Mouse (Mus musculus): ENCODE measurements at regions not wholly inside any gene's neighbourhood (a gene's known extent, or its start where the extent isn't known, plus 50 kb on each side); places are given as distances from the start of the nearest gene placed in this dataset.
A peak's percentile ranks its signal among the peaks of the same experiment; 100 is the strongest.

GRCm38 (mm10) chr1:42262606-42263005 lies 433.0 kb upstream of the Pou3f3 start:
- no peak for DNase-seq (ENCODE audit: low spot score in 2 of 2)

GRCm38 (mm10) chr1:42277130-42277529 lies 418.4 kb upstream of the Pou3f3 start:
- no peak for DNase-seq (ENCODE audit: low spot score in 2 of 2)

- no peak for DNase-seq (ENCODE audit: low spot score in 2 of 2)
Observed at GRCm38 (mm10) chr1:42295841-42296240, 399.7 kb upstream of the Pou3f3 start.

GRCm38 (mm10) chr1:42309251-42309650 lies 386.3 kb upstream of the Pou3f3 start:
- DNase-seq (ENCODE audit: low spot score in 2 of 2): no peak

- DNase-seq (ENCODE audit: low spot score in 2 of 2): no peak
Observed at GRCm38 (mm10) chr1:42313494-42313893, 382.1 kb upstream of the Pou3f3 start.

- peak in 1 of 2 experiments; percentile 48 for DNase-seq (ENCODE audit: low spot score in 2 of 2)
Observed at GRCm38 (mm10) chr1:42351884-42352283, 343.7 kb upstream of the Pou3f3 start.

GRCm38 (mm10) chr1:42352389-42352788 lies 343.2 kb upstream of the Pou3f3 start:
- DNase-seq (ENCODE audit: low spot score in 2 of 2): no peak

GRCm38 (mm10) chr1:42353096-42353495 lies 342.5 kb upstream of the Pou3f3 start:
- peak in 1 of 2 experiments; percentile 44 for DNase-seq (ENCODE audit: low spot score in 2 of 2)

- no peak for DNase-seq (ENCODE audit: low spot score in 2 of 2)
Observed at GRCm38 (mm10) chr1:42354020-42354419, 341.5 kb upstream of the Pou3f3 start.

- no peak for DNase-seq (ENCODE audit: low spot score in 2 of 2)
Observed at GRCm38 (mm10) chr1:42362438-42362837, 333.1 kb upstream of the Pou3f3 start.

GRCm38 (mm10) chr1:42365648-42366324 lies 329.8 kb upstream of the Pou3f3 start:
- no peak for DNase-seq (ENCODE audit: low spot score in 2 of 2)

- no peak for DNase-seq (ENCODE audit: low spot score in 2 of 2)
Observed at GRCm38 (mm10) chr1:42387919-42388684, 307.5 kb upstream of the Pou3f3 start.

GRCm38 (mm10) chr1:42388740-42389139 lies 306.8 kb upstream of the Pou3f3 start:
- no peak for DNase-seq (ENCODE audit: low spot score in 2 of 2)

GRCm38 (mm10) chr1:42395651-42396260 lies 299.8 kb upstream of the Pou3f3 start:
- no peak for DNase-seq (ENCODE audit: low spot score in 2 of 2)

- DNase-seq (ENCODE audit: low spot score in 2 of 2): no peak
Observed at GRCm38 (mm10) chr1:42398461-42399154, 297.0 kb upstream of the Pou3f3 start.

GRCm38 (mm10) chr1:42415817-42416538 lies 279.6 kb upstream of the Pou3f3 start:
- no peak for DNase-seq (ENCODE audit: low spot score in 2 of 2)

GRCm38 (mm10) chr1:42416539-42417218 lies 278.9 kb upstream of the Pou3f3 start:
- no peak for DNase-seq (ENCODE audit: low spot score in 2 of 2)

GRCm38 (mm10) chr1:42417815-42418214 lies 277.8 kb upstream of the Pou3f3 start:
- DNase-seq (ENCODE audit: low spot score in 2 of 2): no peak

- DNase-seq (ENCODE audit: low spot score in 2 of 2): no peak
Observed at GRCm38 (mm10) chr1:42418233-42418632, 277.3 kb upstream of the Pou3f3 start.

GRCm38 (mm10) chr1:42436366-42436998 lies 259.1 kb upstream of the Pou3f3 start:
- DNase-seq (ENCODE audit: low spot score in 2 of 2): no peak
